Comparison of ENCODE assay signal across 15 mouse cellular contexts in genomic region chr8:116975606-116976005, GRCm38 (mm10). TPM values are rescaled to one million over a fixed set of nuclear protein-coding genes. Genes with fewer than 3 reads are reported as not detected.
DNase-seq lines count a peak whose midpoint lies in the region; ATAC-seq and TF ChIP-seq lines count a peak whose summit lies in the region.
"Had no signal": no experiment of that assay in that cellular context is flagged by ENCODE, and none has a peak within 500 bp of the region (broad histone marks: within the 10 kb centered on the region; RNA-seq: fewer than 3 reads in every experiment).

No protein-coding gene starts in this region.

- H3K9me3 ChIP-seq in lung, embryonic 14.5 days (ENCODE audit: low read depth, low read length), result no peaks in the 10 kb centered on the region
- H3K9me3 ChIP-seq in intestine, embryonic 16.5 days (ENCODE audit: control insufficient read depth, low read length), result no peaks in the 10 kb centered on the region
- no peaks in the 10 kb centered on the region for H3K9me3 ChIP-seq in limb, embryonic 13.5 days
- H3K9me3 ChIP-seq: forebrain, embryonic 10.5 days; hindbrain, embryonic 15.5 days had no signal

- H3K4me3 ChIP-seq in lung, embryonic 14.5 days (ENCODE audit: low read depth, low read length), result no peak overlapping the region
- no peak overlapping the region for H3K4me3 ChIP-seq in intestine, embryonic 16.5 days (ENCODE audit: low read length)
- H3K4me3 ChIP-seq in limb, embryonic 13.5 days, result no peak overlapping the region
- H3K4me3 ChIP-seq: forebrain, embryonic 10.5 days; hindbrain, embryonic 15.5 days had no signal

- H3K4me2 ChIP-seq in lung, embryonic 14.5 days, result peak overlapping the region; percentile 10; the same call in 1 of the 2 replicates
- peak overlapping the region; percentile 0; the same call in 1 of the 2 replicates for H3K4me2 ChIP-seq in intestine, embryonic 16.5 days (ENCODE audit: low read depth, low read length)
- H3K4me2 ChIP-seq in limb, embryonic 13.5 days (replicated peaks), result peak overlapping the region; percentile 7; the same call in 1 of the 2 replicates
- H3K4me2 ChIP-seq: hindbrain, embryonic 15.5 days had no signal

- peak; percentile 20 for DNase-seq in lung, embryonic 14.5 days
- DNase-seq in lung, postnatal 14 days, result no peak
- peak; percentile 66 for DNase-seq in R1 (ENCODE audit: low read depth, low spot score)
- no peak for DNase-seq in cerebellum, postnatal 36 days
- no peak for DNase-seq in gastrocnemius, postnatal 25 days
- DNase-seq: adrenal gland, adult 2 months; cerebellum, postnatal 14 days; left cerebral cortex, postnatal 4 days; midbrain, embryonic 14.5 days; right cerebral cortex, postnatal 4 days; thymus, postnatal 14 days had no signal

- H3K4me1 ChIP-seq in lung, embryonic 14.5 days (ENCODE audit: insufficient read depth), result 0 out of 2 replicates have a peak, but pooled peaks cover 8% of the 10 kb centered on the region
- H3K4me1 ChIP-seq in intestine, embryonic 16.5 days (ENCODE audit: control insufficient read depth, insufficient read depth, low read length), result peaks cover 15% of the 10 kb centered on the region
- peaks cover 17% of the 10 kb centered on the region for H3K4me1 ChIP-seq in limb, embryonic 13.5 days

- no peak for ATAC-seq in lung, embryonic 14.5 days (ENCODE audit: insufficient read depth)
- ATAC-seq in intestine, embryonic 16.5 days, result no peak
- no peak for ATAC-seq in limb, embryonic 13.5 days (ENCODE audit: low FRiP score, low read depth)

- H3K36me3 ChIP-seq in lung, embryonic 14.5 days (ENCODE audit: insufficient read depth), result no peaks in the 10 kb centered on the region
- H3K36me3 ChIP-seq in intestine, embryonic 16.5 days (ENCODE audit: control insufficient read depth, insufficient read depth, low read length), result no peaks in the 10 kb centered on the region
- H3K36me3 ChIP-seq in limb, embryonic 13.5 days, result no peaks in the 10 kb centered on the region
- H3K36me3 ChIP-seq: forebrain, embryonic 10.5 days; hindbrain, embryonic 15.5 days had no signal

- no peak overlapping the region for H3K9ac ChIP-seq in lung, embryonic 14.5 days
- H3K9ac ChIP-seq in intestine, embryonic 16.5 days (ENCODE audit: low read depth, low read length), result no peak overlapping the region
- 0 out of 2 replicates have a peak overlapping the region, but pooled peaks have one; percentile 4 for H3K9ac ChIP-seq in limb, embryonic 13.5 days
- H3K9ac ChIP-seq: hindbrain, embryonic 15.5 days had no signal

- no peaks in the 10 kb centered on the region for H3K27me3 ChIP-seq in lung, embryonic 14.5 days (ENCODE audit: insufficient read depth, low read length)
- H3K27me3 ChIP-seq in intestine, embryonic 16.5 days (replicated peaks; ENCODE audit: control insufficient read depth, insufficient read depth, low read length), result no peaks in the 10 kb centered on the region
- H3K27me3 ChIP-seq in limb, embryonic 13.5 days, result no peaks in the 10 kb centered on the region
- H3K27me3 ChIP-seq: hindbrain, embryonic 15.5 days had no signal

- 50% methylated on average over 5 of the region's 5 CpGs for WGBS in lung, embryonic 14.5 days
- 50% methylated on average over 5 of the region's 5 CpGs for WGBS in intestine, embryonic 16.5 days
- 55% methylated on average over 5 of the region's 5 CpGs for WGBS in limb, embryonic 13.5 days

- no peak overlapping the region for H3K27ac ChIP-seq in lung, embryonic 14.5 days (ENCODE audit: low read depth)
- peak overlapping the region; percentile 27; the same call in 1 of the 2 replicates for H3K27ac ChIP-seq in intestine, embryonic 16.5 days (ENCODE audit: low read length)
- H3K27ac ChIP-seq in limb, embryonic 13.5 days, result no peak overlapping the region
- H3K27ac ChIP-seq: forebrain, embryonic 10.5 days; hindbrain, embryonic 15.5 days had no signal

- no peak for TF ChIP-seq CTCF in lung, embryonic 14.5 days (IDR thresholded peaks at IDR 0.05; ENCODE audit: low read depth)

RNA-seq across cellular contexts. Expression of gene 1700030J22Rik, which starts 3.2 kb away (rescaled TPM):
- 1.8 and 1.9 TPM in 2 replicates for polyA plus RNA-seq in lung, embryonic 14.5 days (2014; fragmentation: Nextera tagmentation; extraction: Ambion mirVana)
- polyA plus RNA-seq in intestine, embryonic 16.5 days (2015; fragmentation: Nextera tagmentation; extraction: Ambion mirVana), result 0.76 and 0.80 TPM in 2 replicates
- 2.0 and 2.6 TPM in 2 replicates for polyA plus RNA-seq in limb, embryonic 13.5 days (2015; fragmentation: Nextera tagmentation; extraction: Ambion mirVana)
- under 1 TPM; 0.15 to 0.29 TPM for total RNA-seq in gastrocnemius, postnatal 25 days (2021)

RNA-seq across cellular contexts. Expression of gene Gcsh, which starts 17.7 kb away (rescaled TPM):
- polyA plus RNA-seq in lung, embryonic 14.5 days (2014; fragmentation: Nextera tagmentation; extraction: Ambion mirVana), result 142 and 143 TPM in 2 replicates
- 164 and 173 TPM in 2 replicates for polyA plus RNA-seq in intestine, embryonic 16.5 days (2015; fragmentation: Nextera tagmentation; extraction: Ambion mirVana)
- 124 and 130 TPM in 2 replicates for polyA plus RNA-seq in limb, embryonic 13.5 days (2015; fragmentation: Nextera tagmentation; extraction: Ambion mirVana)
- total RNA-seq in gastrocnemius, postnatal 25 days (2021), result 10 to 100 TPM; 37.9 to 41.2 TPM

RNA-seq across cellular contexts. Expression of gene Atmin, which starts 32.4 kb away (rescaled TPM):
- polyA plus RNA-seq in lung, embryonic 14.5 days (2014; fragmentation: Nextera tagmentation; extraction: Ambion mirVana), result 15.4 and 15.8 TPM in 2 replicates
- polyA plus RNA-seq in intestine, embryonic 16.5 days (2015; fragmentation: Nextera tagmentation; extraction: Ambion mirVana), result 7.9 and 9.6 TPM in 2 replicates
- 9.4 and 9.5 TPM in 2 replicates for polyA plus RNA-seq in limb, embryonic 13.5 days (2015; fragmentation: Nextera tagmentation; extraction: Ambion mirVana)
- 10 to 100 TPM; 14.3 to 15.4 TPM for total RNA-seq in gastrocnemius, postnatal 25 days (2021)

RNA-seq across cellular contexts. Expression of gene Cenpn, which starts 54.1 kb away (rescaled TPM):
- polyA plus RNA-seq in lung, embryonic 14.5 days (2014; fragmentation: Nextera tagmentation; extraction: Ambion mirVana), result 53.9 and 58.9 TPM in 2 replicates
- polyA plus RNA-seq in intestine, embryonic 16.5 days (2015; fragmentation: Nextera tagmentation; extraction: Ambion mirVana), result 20.4 and 26.9 TPM in 2 replicates
- polyA plus RNA-seq in limb, embryonic 13.5 days (2015; fragmentation: Nextera tagmentation; extraction: Ambion mirVana), result 40.2 and 41.5 TPM in 2 replicates
- under 1 TPM; 0.51 to 0.62 TPM for total RNA-seq in gastrocnemius, postnatal 25 days (2021)

RNA-seq across cellular contexts. Expression of gene Cmc2, which starts 54.4 kb away (rescaled TPM):
- 88.2 and 92.6 TPM in 2 replicates for polyA plus RNA-seq in lung, embryonic 14.5 days (2014; fragmentation: Nextera tagmentation; extraction: Ambion mirVana)
- 68.1 and 77.2 TPM in 2 replicates for polyA plus RNA-seq in intestine, embryonic 16.5 days (2015; fragmentation: Nextera tagmentation; extraction: Ambion mirVana)
- 74.5 and 75.4 TPM in 2 replicates for polyA plus RNA-seq in limb, embryonic 13.5 days (2015; fragmentation: Nextera tagmentation; extraction: Ambion mirVana)
- 10 to 100 TPM; 26.1 to 34.2 TPM for total RNA-seq in gastrocnemius, postnatal 25 days (2021)

Comparison
In these comparisons a context has a peak if more than half of its experiments do, and no peak if none do; other contexts are left out.
1. DNase-seq: peak in lung, embryonic 14.5 days (single experiment) and R1 (single experiment); none in lung, postnatal 14 days (single experiment), cerebellum, postnatal 36 days (0 of 2) and gastrocnemius, postnatal 25 days (single experiment).
2. Peak in every context shown above with its lines, with median percentiles within 50 percentile points of each other: H3K4me2 ChIP-seq.